Mouse (Mus musculus) CD4-positive, CD25-positive, alpha-beta regulatory T cell, adult 2 months (primary cell): ENCODE measurements around the gene Rab3c.

ENCODE experiments used
- DNase-seq: peaks from one replicate; pipeline ENCODE4 v3.0.0-alpha.2; 2012; ENCODE audit warnings: low read depth, low spot score

Gene Rab3c

GRCm38 (mm10) chr13:110093720-110094685 is 186.8 kb downstream of the Rab3c start:
- DNase-seq: no peak

GRCm38 (mm10) chr13:110083961-110084360 is 196.8 kb downstream of the Rab3c start:
- no peak for DNase-seq

GRCm38 (mm10) chr13:110081174-110081573 is 199.6 kb downstream of the Rab3c start:
- DNase-seq: no peak

DNA sequence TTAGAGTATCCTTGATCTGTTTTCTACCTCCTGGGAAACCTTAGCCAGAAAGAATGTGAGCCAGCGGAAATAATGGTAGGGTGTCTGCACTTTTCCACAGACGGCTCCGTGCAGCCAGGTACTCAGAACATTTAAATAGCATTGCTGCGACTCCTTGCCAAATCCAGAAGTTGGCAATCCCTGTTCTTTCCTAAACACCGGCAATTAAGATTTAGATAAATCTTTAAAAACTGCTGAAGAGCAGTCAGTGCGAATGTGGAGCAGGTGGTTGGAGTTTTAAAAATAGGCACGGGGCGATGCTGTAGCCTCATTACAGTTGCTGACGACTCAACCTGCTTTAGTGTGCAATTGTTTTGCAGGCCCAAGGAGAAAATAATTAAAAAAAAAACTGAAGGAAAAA is 205.2 kb downstream of the Rab3c start:
- no peak for DNase-seq

DNA sequence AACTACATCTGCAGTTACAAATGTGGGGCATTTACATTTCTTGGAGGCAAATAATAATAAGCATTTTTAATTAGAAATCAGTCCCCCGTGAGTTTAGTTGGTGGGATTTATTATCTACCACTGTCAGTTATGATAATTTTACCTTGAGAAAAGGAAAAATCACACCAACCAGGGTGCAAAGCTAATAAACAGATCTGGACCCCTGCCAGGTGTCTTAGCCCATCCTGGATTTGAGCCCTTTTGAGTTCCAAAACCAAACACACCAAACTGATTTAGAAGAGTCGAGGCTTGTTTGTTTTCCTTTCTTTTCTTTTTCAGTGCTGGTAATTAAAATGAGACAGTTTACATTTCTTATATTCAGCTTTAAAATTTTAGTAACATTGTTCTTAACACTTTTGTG is 206.6 kb downstream of the Rab3c start:
- DNase-seq: no peak

GRCm38 (mm10) chr13:110067149-110067548 is 213.6 kb downstream of the Rab3c start:
- DNase-seq: no peak

GRCm38 (mm10) chr13:110066674-110067073 is 214.1 kb downstream of the Rab3c start:
- DNase-seq: no peak

DNA sequence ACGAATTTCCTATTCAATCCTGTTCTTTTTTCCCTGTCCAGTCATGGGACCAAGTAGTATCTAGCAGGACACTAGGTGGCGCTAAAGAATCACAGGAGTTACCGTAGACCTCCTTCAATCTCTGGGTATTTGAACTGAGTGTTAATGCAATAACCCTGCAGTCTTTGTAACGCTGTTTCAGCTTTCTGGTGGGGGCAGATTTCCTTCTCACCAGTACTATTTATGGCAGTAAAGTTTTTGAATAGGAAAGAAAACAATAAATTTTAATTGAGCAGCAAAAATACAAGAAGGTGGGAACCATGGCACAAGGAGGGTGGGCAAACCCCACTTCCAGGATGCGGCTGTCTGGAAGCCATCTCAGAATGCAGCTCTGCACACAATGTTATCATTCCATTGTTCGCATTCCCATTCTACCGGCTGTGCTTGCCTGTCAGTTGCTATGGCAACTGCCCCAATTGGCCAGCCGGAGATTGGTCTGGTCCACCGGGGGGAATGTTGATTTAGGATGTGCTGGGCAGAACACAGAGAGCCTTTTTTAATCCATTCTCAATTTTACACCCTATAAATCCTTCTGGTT is 217.9 kb downstream of the Rab3c start:
- DNase-seq: peak; percentile 74

GRCm38 (mm10) chr13:110062288-110062687 is 218.5 kb downstream of the Rab3c start:
- no peak for DNase-seq

GRCm38 (mm10) chr13:110054538-110054937 is 226.3 kb downstream of the Rab3c start:
- DNase-seq: no peak

DNA sequence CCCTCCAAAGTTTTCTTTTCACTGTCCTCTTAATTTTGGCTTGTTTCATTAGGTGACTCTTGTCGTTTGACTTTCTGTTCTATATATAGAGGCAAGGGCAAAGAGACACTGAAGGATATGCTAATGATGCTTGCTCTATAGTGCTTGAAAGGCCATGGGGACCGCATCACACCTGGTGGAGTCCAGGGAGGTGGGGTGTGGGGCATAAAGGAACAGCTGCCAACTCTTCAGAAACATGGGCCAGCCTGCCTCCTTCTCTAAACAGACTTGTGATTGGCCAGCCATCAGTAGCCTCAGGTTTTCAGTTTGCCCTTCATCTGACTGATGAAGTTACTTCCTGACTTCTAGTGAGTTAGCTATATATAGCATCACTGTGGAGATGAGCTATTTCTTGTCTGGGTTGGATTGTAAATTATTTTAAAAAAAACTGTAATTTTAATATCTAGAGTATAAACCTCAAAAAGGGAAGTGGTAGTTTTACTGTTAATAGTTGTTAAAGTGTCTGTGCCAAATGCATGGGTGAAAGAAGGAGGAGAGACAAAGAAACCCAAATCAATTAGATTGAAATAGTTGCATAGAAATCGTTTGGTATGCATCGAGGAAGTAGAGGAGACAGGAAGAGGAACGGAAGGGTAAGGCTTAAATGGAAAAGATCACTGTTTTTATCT is 231.9 kb downstream of the Rab3c start:
- peak; percentile 36 for DNase-seq

- peak; percentile 45 for DNase-seq
Observed at GRCm38 (mm10) chr13:110044418-110044817, 236.4 kb downstream of the Rab3c start.

DNA sequence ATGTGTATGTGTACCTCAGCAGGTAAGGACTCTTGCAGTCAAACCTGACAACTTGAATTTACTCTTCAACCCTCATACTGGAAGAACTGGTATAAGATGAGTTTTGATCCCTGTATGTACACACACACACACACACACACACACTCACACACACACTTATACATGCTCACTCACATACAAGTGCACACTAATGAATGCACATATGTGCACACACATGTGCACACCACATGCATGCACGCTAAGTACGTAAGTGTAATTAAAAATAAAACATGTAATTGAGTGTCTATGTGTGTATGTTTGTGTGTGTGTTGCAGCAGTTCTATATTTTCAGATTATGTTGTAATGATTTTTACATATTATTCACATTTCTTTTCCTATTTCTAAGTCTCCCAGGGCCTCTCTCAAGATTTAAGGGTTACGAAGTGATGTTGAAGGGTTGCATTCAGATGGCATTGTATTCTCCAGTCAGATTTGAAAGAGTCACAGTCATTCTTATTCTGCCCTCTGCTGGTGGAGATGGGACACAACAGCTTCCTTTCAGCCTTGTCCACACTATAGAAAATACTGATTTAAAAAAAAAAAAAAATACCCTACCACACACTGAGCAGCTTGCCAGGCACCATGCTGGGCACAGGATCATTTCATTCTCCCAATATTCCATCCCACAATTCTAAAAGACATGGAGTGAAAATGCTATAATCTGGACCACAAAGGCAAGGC is 240.9 kb downstream of the Rab3c start:
- DNase-seq: peak; percentile 65

- DNase-seq: peak; percentile 24
Observed at GRCm38 (mm10) chr13:110039170-110039569, 241.6 kb downstream of the Rab3c start.

DNA sequence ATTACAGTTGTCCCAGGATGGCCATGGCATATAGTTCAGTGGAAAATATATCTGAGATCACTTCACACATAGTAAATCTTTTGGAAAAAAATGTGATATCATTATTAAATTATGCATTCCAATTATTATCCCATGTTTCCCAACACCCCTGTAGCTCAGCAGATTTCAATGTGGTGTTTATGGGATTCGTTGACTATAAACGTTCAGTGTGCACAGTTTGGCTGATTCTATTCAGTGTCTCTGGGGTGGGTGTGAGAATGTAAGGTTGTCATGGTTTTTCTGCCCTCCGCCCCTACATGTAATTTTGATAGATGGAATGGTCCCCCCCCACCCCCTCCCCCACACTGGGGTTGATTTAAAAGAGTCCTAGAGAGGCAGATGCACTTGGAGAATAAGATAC is 242.3 kb downstream of the Rab3c start:
- no peak for DNase-seq

- no peak for DNase-seq
Observed at GRCm38 (mm10) chr13:110034885-110035284, 245.9 kb downstream of the Rab3c start.

DNA sequence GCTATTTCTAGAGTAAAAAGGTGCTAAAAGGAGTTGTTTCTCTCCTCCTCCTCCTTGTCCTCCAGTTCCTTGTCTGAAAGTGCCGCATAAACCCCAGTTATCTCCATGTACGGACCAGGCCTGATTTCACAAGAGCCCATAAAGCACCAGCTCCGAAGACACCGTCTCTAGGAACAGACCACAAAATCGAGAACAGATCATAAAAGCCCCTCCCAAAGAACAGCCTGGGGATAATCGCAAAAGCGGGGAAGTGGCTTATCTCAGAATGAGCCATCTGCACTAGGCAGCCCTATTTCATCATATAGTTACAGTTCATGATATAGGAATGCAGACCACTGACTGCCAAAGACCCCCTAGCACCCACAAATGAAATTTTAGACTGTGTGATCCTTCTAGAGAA is 246.8 kb downstream of the Rab3c start:
- DNase-seq: no peak

GRCm38 (mm10) chr13:110031886-110032285 is 248.9 kb downstream of the Rab3c start:
- no peak for DNase-seq

DNA sequence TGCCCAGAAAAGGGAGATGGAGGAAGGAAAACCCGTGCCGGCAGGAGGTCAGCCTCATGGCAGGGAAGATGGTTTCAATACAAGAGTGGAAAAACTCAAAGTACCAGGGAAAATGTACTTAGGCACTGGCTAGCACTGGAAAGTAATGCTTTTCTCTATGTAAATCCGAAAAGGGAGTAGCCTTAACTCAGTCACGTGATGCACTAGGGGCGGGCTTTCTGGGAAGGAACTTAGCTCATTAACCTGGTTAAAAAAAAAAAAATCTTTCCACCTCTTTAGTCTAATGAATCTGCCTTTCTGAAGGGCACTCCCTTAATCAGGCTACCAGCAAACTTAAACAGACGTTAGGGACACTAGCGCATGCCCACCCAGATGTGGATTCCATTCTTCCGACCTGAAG is 249.7 kb downstream of the Rab3c start:
- no peak for DNase-seq

GRCm38 (mm10) chr13:110024381-110025161 is 256.2 kb downstream of the Rab3c start:
- DNase-seq: no peak

GRCm38 (mm10) chr13:110023031-110023430 is 257.8 kb downstream of the Rab3c start:
- DNase-seq: peak; percentile 71
